Mouse (Mus musculus): Measurements from ENCODE around the gene Hsd11b1. TPM values are rescaled to one million over a fixed set of nuclear protein-coding genes. Genes with fewer than 3 reads are reported as not detected.
A peak's percentile ranks its signal among the peaks of the same experiment; 100 is the strongest.
"Not testable (repeated sequence)": the region's sequence is repeated elsewhere in the genome, so short reads cannot be mapped to it uniquely, and the experiment has no call there.

Gene Hsd11b1
- polyA plus RNA-seq, 1 experiment from 2014 or later, result 0.87 TPM

DNA sequence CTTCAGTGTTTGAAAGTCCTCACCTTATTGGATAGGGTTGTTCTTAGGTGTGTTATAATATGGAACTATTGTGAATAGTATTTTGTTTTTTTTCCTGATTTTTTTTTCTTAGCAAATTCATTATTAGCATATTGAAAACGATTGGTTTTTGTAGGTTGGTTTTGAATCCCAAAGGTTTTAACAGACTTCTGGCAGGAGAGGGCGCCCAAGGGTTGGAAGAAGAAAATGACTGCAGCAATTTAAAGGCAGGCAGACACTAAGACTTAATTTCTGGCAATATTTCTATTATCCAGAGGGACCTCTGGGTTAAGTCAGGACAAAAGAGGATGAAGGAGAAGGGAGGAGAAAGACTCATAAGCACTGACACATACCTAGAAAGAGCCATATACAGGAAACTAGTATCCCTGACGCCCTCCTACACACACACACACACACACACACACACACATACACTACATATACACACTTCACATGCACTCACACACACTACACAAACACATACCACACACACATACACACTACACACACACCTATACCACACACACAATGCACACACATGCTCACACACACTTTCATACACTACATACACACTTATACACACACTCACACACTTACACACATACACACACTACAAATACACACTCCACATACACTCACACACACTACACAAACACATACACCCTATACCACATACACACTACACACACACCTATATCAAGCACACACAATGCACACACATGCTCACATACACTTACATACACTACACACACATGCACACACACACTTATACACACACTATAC is 8.2 kb downstream of the Hsd11b1 start:
- Histone ChIP-seq H3K4me3 (ENCODE audit: low read depth, low read length) (no peak overlapping the region), H3K4me2 (ENCODE audit: low read length) (no peak overlapping the region), H3K9me3 (ENCODE audit: control insufficient read depth, low read length) (no peaks in the 10 kb centered on the region), H3K9ac (ENCODE audit: low read length) (no peak overlapping the region), H3K36me3 (ENCODE audit: control insufficient read depth, insufficient read depth, low read length) (no peaks in the 10 kb centered on the region), H3K27ac (ENCODE audit: low read depth) (no peak overlapping the region), H3K4me1 (replicated peaks; ENCODE audit: control insufficient read depth, insufficient read depth, low read length) (no peaks in the 10 kb centered on the region), H3K27me3 (replicated peaks; ENCODE audit: control insufficient read depth, insufficient read depth, low read length) (no peaks in the 10 kb centered on the region)
- ATAC-seq (replicated peaks; ENCODE audit: low FRiP score, low TSS enrichment, low read depth), result no peak; the same call in 1 of the 2 replicates
- WGBS, result 29% methylated on average over 3 of the region's 3 CpGs
- DNase-seq (ENCODE audit: low spot score), result peak; percentile 79

- Histone ChIP-seq H3K4me1 (replicated peaks; ENCODE audit: control insufficient read depth, insufficient read depth, low read length) (no peaks in the 10 kb centered on the region), H3K4me2 (ENCODE audit: low read length) (no peak overlapping the region), H3K9ac (ENCODE audit: low read length) (no peak overlapping the region), H3K4me3 (ENCODE audit: low read depth, low read length) (no peak overlapping the region), H3K36me3 (ENCODE audit: control insufficient read depth, insufficient read depth, low read length) (no peaks in the 10 kb centered on the region), H3K9me3 (ENCODE audit: control insufficient read depth, low read length) (no peaks in the 10 kb centered on the region), H3K27me3 (replicated peaks; ENCODE audit: control insufficient read depth, insufficient read depth, low read length) (no peaks in the 10 kb centered on the region), H3K27ac (ENCODE audit: low read depth) (no peak overlapping the region)
- ATAC-seq (replicated peaks; ENCODE audit: low FRiP score, low TSS enrichment, low read depth) (no peak), DNase-seq (ENCODE audit: low spot score) (no peak)
- WGBS, result 62% methylated on average over 8 of the region's 8 CpGs
Measured at GRCm38 (mm10) chr1:193255032-193255431, 8.8 kb downstream of the Hsd11b1 start.

DNA sequence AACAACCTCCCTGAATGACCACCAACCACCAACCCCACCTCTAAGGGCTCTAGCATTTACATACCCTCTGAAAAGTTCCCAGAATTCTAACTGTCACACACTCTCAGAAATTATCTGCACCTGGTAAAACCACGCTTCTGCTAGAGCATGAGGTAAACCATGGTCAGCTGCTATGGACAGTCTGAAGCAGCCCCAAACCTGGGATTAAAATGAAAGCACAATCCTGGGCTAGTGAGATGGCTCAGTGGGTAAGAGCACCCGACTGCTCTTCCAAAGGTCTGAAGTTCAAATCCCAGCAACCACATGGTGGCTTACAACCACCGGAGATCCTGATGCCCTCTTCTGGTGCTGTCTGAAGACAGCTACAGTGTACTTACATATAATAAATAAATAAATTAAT is 10.0 kb downstream of the Hsd11b1 start:
- H3K9ac ChIP-seq (ENCODE audit: low read length); H3K27me3 ChIP-seq (replicated peaks; ENCODE audit: control insufficient read depth, insufficient read depth, low read length); H3K9me3 ChIP-seq (ENCODE audit: control insufficient read depth, low read length); H3K27ac ChIP-seq (ENCODE audit: low read depth); H3K4me2 ChIP-seq (ENCODE audit: low read length); ATAC-seq (replicated peaks; ENCODE audit: low FRiP score, low TSS enrichment, low read depth); H3K4me3 ChIP-seq (ENCODE audit: low read depth, low read length); H3K4me1 ChIP-seq (replicated peaks; ENCODE audit: control insufficient read depth, insufficient read depth, low read length); DNase-seq (ENCODE audit: low spot score); H3K36me3 ChIP-seq (ENCODE audit: control insufficient read depth, insufficient read depth, low read length): not testable (repeated sequence)
- WGBS, result 75% methylated on average over 3 of the region's 3 CpGs

DNA sequence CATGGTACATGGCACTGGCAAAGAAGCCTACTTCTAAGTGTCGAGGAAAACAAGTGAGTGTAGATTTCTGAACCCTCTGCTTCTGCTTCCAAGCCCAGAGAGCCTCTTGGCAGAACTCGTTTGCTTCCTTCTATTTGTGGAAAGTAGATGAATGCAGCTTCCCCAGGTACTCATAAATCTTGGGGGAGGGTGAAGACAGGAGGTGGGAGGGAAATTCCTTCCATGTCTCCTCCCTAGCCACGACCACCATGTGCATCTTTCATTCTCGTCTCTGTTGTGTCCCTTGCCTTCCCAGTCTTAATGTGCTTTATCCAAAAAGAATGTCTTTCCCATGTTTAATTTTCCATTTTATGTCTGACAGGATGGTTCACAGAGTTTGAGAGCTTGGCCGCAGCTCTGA is 11.3 kb downstream of the Hsd11b1 start:
- Histone ChIP-seq H3K9ac (ENCODE audit: low read length) (no peak overlapping the region), H3K4me2 (ENCODE audit: low read length) (no peak overlapping the region), H3K4me1 (replicated peaks; ENCODE audit: control insufficient read depth, insufficient read depth, low read length) (no peaks in the 10 kb centered on the region), H3K4me3 (ENCODE audit: low read depth, low read length) (no peak overlapping the region), H3K27me3 (replicated peaks; ENCODE audit: control insufficient read depth, insufficient read depth, low read length) (no peaks in the 10 kb centered on the region), H3K36me3 (ENCODE audit: control insufficient read depth, insufficient read depth, low read length) (no peaks in the 10 kb centered on the region), H3K9me3 (ENCODE audit: control insufficient read depth, low read length) (no peaks in the 10 kb centered on the region), H3K27ac (ENCODE audit: low read depth) (no peak overlapping the region)
- ATAC-seq (replicated peaks; ENCODE audit: low FRiP score, low TSS enrichment, low read depth) (no peak; the same call in 1 of the 2 replicates), DNase-seq (ENCODE audit: low spot score) (no peak)
- 21% methylated on average over 5 of the region's 5 CpGs for WGBS

- Histone ChIP-seq H3K9me3 (ENCODE audit: control insufficient read depth, low read length) (no peaks in the 10 kb centered on the region), H3K4me3 (ENCODE audit: low read depth, low read length) (no peak overlapping the region), H3K4me1 (replicated peaks; ENCODE audit: control insufficient read depth, insufficient read depth, low read length) (no peaks in the 10 kb centered on the region), H3K4me2 (ENCODE audit: low read length) (no peak overlapping the region), H3K36me3 (ENCODE audit: control insufficient read depth, insufficient read depth, low read length) (no peaks in the 10 kb centered on the region), H3K27ac (ENCODE audit: low read depth) (no peak overlapping the region), H3K9ac (ENCODE audit: low read length) (no peak overlapping the region), H3K27me3 (replicated peaks; ENCODE audit: control insufficient read depth, insufficient read depth, low read length) (no peaks in the 10 kb centered on the region)
- ATAC-seq (replicated peaks; ENCODE audit: low FRiP score, low TSS enrichment, low read depth) (no peak), DNase-seq (ENCODE audit: low spot score) (no peak)
- 78% methylated on average over 7 of the region's 7 CpGs for WGBS
Measured at GRCm38 (mm10) chr1:193251386-193251785, 12.5 kb downstream of the Hsd11b1 start.

DNA sequence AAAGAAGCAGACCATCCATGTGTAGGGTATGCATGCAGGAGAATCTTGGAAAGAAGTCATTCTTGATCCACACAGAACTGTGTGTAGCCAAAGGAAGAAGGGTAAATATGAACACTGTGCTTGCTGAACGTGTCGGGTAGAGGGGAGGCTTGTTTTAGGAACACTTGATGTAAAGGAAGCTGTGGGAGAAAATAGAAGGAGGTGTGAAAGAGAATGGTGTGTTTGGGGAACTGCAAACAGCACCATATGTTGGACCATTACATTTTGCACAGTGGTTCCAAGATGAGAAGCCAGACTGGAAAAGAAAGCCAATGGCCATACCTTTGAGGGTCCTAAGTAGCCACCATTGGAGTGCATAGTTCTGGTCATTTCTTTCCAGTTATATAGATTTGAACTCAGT is 13.8 kb downstream of the Hsd11b1 start:
- Histone ChIP-seq H3K27me3 (replicated peaks; ENCODE audit: control insufficient read depth, insufficient read depth, low read length) (no peaks in the 10 kb centered on the region), H3K4me2 (ENCODE audit: low read length) (no peak overlapping the region), H3K9me3 (ENCODE audit: control insufficient read depth, low read length) (no peaks in the 10 kb centered on the region), H3K4me1 (replicated peaks; ENCODE audit: control insufficient read depth, insufficient read depth, low read length) (no peaks in the 10 kb centered on the region), H3K9ac (ENCODE audit: low read length) (no peak overlapping the region), H3K36me3 (ENCODE audit: control insufficient read depth, insufficient read depth, low read length) (no peaks in the 10 kb centered on the region), H3K27ac (ENCODE audit: low read depth) (no peak overlapping the region), H3K4me3 (ENCODE audit: low read depth, low read length) (no peak overlapping the region)
- WGBS, result 93% methylated on average over 2 of the region's 2 CpGs
- ATAC-seq (replicated peaks; ENCODE audit: low FRiP score, low TSS enrichment, low read depth) (no peak), DNase-seq (ENCODE audit: low spot score) (no peak)

DNA sequence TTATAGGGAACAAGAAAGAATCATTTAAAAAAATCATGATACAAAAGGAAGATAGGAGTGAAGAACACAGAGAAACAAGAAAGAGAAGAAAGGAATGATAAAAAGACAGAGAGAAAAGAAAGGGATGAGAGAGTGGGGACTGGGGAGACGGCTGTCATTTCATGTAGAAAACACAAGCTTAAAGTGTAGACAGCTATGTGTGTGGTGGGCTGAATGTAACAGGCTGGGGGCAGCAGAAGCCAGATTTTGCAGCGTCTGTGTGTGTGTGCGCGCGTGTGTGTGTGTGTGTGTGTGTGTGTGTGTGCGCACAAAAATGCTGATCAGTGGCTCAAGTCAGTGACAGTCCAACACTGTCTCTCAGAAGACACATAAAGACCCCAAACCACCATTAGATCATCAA is 19.6 kb downstream of the Hsd11b1 start:
- Histone ChIP-seq H3K4me2 (ENCODE audit: low read length) (no peak overlapping the region), H3K4me1 (replicated peaks; ENCODE audit: control insufficient read depth, insufficient read depth, low read length) (no peaks in the 10 kb centered on the region), H3K36me3 (ENCODE audit: control insufficient read depth, insufficient read depth, low read length) (no peaks in the 10 kb centered on the region), H3K9me3 (ENCODE audit: control insufficient read depth, low read length) (no peaks in the 10 kb centered on the region), H3K4me3 (ENCODE audit: low read depth, low read length) (no peak overlapping the region), H3K27ac (ENCODE audit: low read depth) (no peak overlapping the region), H3K9ac (ENCODE audit: low read length) (no peak overlapping the region), H3K27me3 (replicated peaks; ENCODE audit: control insufficient read depth, insufficient read depth, low read length) (no peaks in the 10 kb centered on the region)
- no peak for ATAC-seq (replicated peaks; ENCODE audit: low FRiP score, low TSS enrichment, low read depth)
- DNase-seq (ENCODE audit: low spot score), result no peak
- 78% methylated on average over 6 of the region's 6 CpGs for WGBS

- H3K4me2 ChIP-seq (ENCODE audit: low read length), result no peak overlapping the region
- H3K27ac ChIP-seq (ENCODE audit: low read depth), result no peak overlapping the region
- H3K27me3 ChIP-seq (replicated peaks; ENCODE audit: control insufficient read depth, insufficient read depth, low read length), result no peaks in the 10 kb centered on the region
- no peaks in the 10 kb centered on the region for H3K9me3 ChIP-seq (ENCODE audit: control insufficient read depth, low read length)
- H3K36me3 ChIP-seq (ENCODE audit: control insufficient read depth, insufficient read depth, low read length), result no peaks in the 10 kb centered on the region
- DNase-seq (ENCODE audit: low spot score), result no peak
- no peak overlapping the region for H3K4me3 ChIP-seq (ENCODE audit: low read depth, low read length)
- H3K4me1 ChIP-seq (replicated peaks; ENCODE audit: control insufficient read depth, insufficient read depth, low read length), result no peaks in the 10 kb centered on the region
- WGBS, result 41% methylated on average over 10 of the region's 10 CpGs
- H3K9ac ChIP-seq (ENCODE audit: low read length), result no peak overlapping the region
- no peak for ATAC-seq (replicated peaks; ENCODE audit: low FRiP score, low TSS enrichment, low read depth)
Measured at GRCm38 (mm10) chr1:193243571-193244193, 20.2 kb downstream of the Hsd11b1 start.

DNA sequence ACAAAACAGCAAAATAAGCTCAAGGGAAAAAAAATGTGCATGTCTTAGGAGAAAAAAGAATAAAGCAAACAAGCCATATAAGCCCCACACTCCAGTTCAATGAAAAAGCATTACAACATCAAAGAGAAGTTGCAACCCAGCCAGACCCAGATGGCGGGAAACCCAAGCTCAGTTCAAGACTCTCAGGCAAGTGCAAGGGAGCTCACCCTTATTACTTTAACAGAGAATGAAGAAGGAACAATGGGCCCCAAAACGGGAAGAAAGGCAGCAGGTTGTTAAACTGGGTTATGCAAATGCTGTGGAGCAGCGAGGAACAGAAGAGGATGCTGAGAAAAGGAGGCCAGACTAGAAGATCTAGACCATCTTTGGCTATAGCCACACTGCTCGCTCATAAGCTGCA is 21.0 kb downstream of the Hsd11b1 start:
- no peaks in the 10 kb centered on the region for H3K36me3 ChIP-seq (ENCODE audit: control insufficient read depth, insufficient read depth, low read length)
- DNase-seq (ENCODE audit: low spot score) (no peak), ATAC-seq (replicated peaks; ENCODE audit: low FRiP score, low TSS enrichment, low read depth) (no peak)
- no peaks in the 10 kb centered on the region for H3K9me3 ChIP-seq (ENCODE audit: control insufficient read depth, low read length)
- no peak overlapping the region for H3K4me2 ChIP-seq (ENCODE audit: low read length)
- no peak overlapping the region for H3K9ac ChIP-seq (ENCODE audit: low read length)
- no peak overlapping the region for H3K4me3 ChIP-seq (ENCODE audit: low read depth, low read length)
- H3K27ac ChIP-seq (ENCODE audit: low read depth), result no peak overlapping the region
- H3K27me3 ChIP-seq (replicated peaks; ENCODE audit: control insufficient read depth, insufficient read depth, low read length), result no peaks in the 10 kb centered on the region
- 76% methylated on average over 4 of the region's 4 CpGs for WGBS
- H3K4me1 ChIP-seq (replicated peaks; ENCODE audit: control insufficient read depth, insufficient read depth, low read length), result no peaks in the 10 kb centered on the region
